Mouse (Mus musculus) forebrain, embryonic 11.5 days (tissue): Measurements from ENCODE around the gene Usp47. TPM values are rescaled to one million over a fixed set of nuclear protein-coding genes. Genes with fewer than 3 reads are reported as not detected.

ENCODE experiments used
- ATAC-seq: fragments of 200-750 bp; cut with Nextera tagmentation; replicated peaks from 2 replicates; pipeline ENCODE4 v1.8.0; 2017; ENCODE audit warnings: moderate TSS enrichment; ENCODE audit not compliant: low FRiP score
- DNase-seq: peaks from one replicate; pipeline ENCODE4 v3.0.0-alpha.2; 2017; ENCODE audit warnings: low spot score
- H3K27ac ChIP-seq: fragments of 300-500 bp; sonication (generic); 2 replicates; pipeline ENCODE4 v1.5.1; 2014; ENCODE audit warnings: low read depth, low read length
- H3K27me3 ChIP-seq: fragments of 300-500 bp; sonication (generic); 2 replicates; pipeline ENCODE4 v1.6.1; 2014; ENCODE audit warnings: mild to moderate bottlenecking, low read length, mixed read lengths; ENCODE audit not compliant: control insufficient read depth, insufficient read depth
- H3K36me3 ChIP-seq: fragments of 300-500 bp; sonication (generic); 2 replicates; pipeline ENCODE4 v1.6.1; 2014; ENCODE audit warnings: mild to moderate bottlenecking, low read length, moderate library complexity, mixed read lengths; ENCODE audit not compliant: control insufficient read depth, insufficient read depth
- H3K4me1 ChIP-seq: fragments of 300-500 bp; sonication (generic); replicated peaks from 2 replicates; pipeline ENCODE4 v1.6.1; 2014; ENCODE audit warnings: low read length, mixed read lengths; ENCODE audit not compliant: control insufficient read depth, insufficient read depth
- H3K4me2 ChIP-seq: fragments of 300-500 bp; sonication (generic); 2 replicates; pipeline ENCODE4 v1.6.1; 2014; ENCODE audit warnings: low read depth, mild to moderate bottlenecking, low read length, moderate library complexity, mixed read lengths; ENCODE audit not compliant: severe bottlenecking
- H3K4me3 ChIP-seq: fragments of 300-500 bp; sonication (generic); 2 replicates; pipeline ENCODE4 v1.5.1; 2014; ENCODE audit warnings: low read depth, low read length
- H3K9ac ChIP-seq: fragments of 300-500 bp; sonication (generic); 2 replicates; pipeline ENCODE4 v1.6.1; 2014; ENCODE audit warnings: low read length
- H3K9me3 ChIP-seq: fragments of 300-500 bp; sonication (generic); 2 replicates; pipeline ENCODE4 v1.6.1; 2016; ENCODE audit warnings: low read length, mixed read lengths; ENCODE audit not compliant: control insufficient read depth
- WGBS: fragments of 180-500 bp; shearing (Covaris S2); extraction: QIAGEN DNeasy Blood & Tissue Kit; methylation state at CpG from one replicate; pipeline ENCODE4 v1.1.7; 2014; 5-methylcytosine and 5-hydroxymethylcytosine counted together
- polyA plus RNA-seq: library from polyadenylated mRNA; unstranded; fragments of >200 nt; fragmentation: Nextera tagmentation; extraction: Ambion mirVana; gene quantifications from 2 replicates; pipeline ENCODE4 v1.2.1, GENCODE M21; 2014

The Usp47 gene
- polyA plus RNA-seq, 1 experiment from 2014 or later: 114 TPM

GRCm38 (mm10) chr7:112045794-112046388 lies 22.6 kb downstream of the Usp47 start:
- Histone ChIP-seq H3K36me3 (no peaks in the 10 kb centered on the region), H3K9me3 (no peaks in the 10 kb centered on the region)
- DNase-seq: no peak

GRCm38 (mm10) chr7:112048643-112049042 lies 25.3 kb downstream of the Usp47 start:
- ATAC-seq (no peak), DNase-seq (no peak)
- H3K9ac ChIP-seq: no peak overlapping the region
- H3K4me2 ChIP-seq: no peak overlapping the region
- H3K36me3 ChIP-seq: no peaks in the 10 kb centered on the region
- H3K27ac ChIP-seq: no peak overlapping the region
- H3K4me1 ChIP-seq: no peaks in the 10 kb centered on the region
- H3K27me3 ChIP-seq: no peaks in the 10 kb centered on the region
- WGBS: 97% methylated on average over 5 of the region's 5 CpGs
- no peak overlapping the region for H3K4me3 ChIP-seq
- no peaks in the 10 kb centered on the region for H3K9me3 ChIP-seq

More at GRCm38 (mm10) chr7:112045794-112046388, 22.6 kb downstream of the Usp47 start:
- WGBS: 74% methylated on average over 3 of the region's 3 CpGs
- H3K4me1 ChIP-seq: no peaks in the 10 kb centered on the region
- H3K4me3 ChIP-seq: no peak overlapping the region
- no peak overlapping the region for H3K9ac ChIP-seq
- no peak overlapping the region for H3K4me2 ChIP-seq
- ATAC-seq: no peak
- no peaks in the 10 kb centered on the region for H3K27me3 ChIP-seq
- no peak overlapping the region for H3K27ac ChIP-seq

GRCm38 (mm10) chr7:112053667-112054066 lies 30.4 kb downstream of the Usp47 start:
- Histone ChIP-seq H3K4me3 (no peak overlapping the region), H3K27ac (no peak overlapping the region), H3K27me3 (no peaks in the 10 kb centered on the region), H3K9ac (no peak overlapping the region), H3K36me3 (peaks cover 8% of the 10 kb centered on the region), H3K4me2 (no peak overlapping the region), H3K9me3 (no peaks in the 10 kb centered on the region), H3K4me1 (no peaks in the 10 kb centered on the region)
- WGBS: 87% methylated on average over 3 of the region's 3 CpGs
- ATAC-seq: no peak
- DNase-seq: no peak

GRCm38 (mm10) chr7:112055901-112056625 lies 32.8 kb downstream of the Usp47 start:
- Histone ChIP-seq H3K4me1 (no peaks in the 10 kb centered on the region), H3K27me3 (no peaks in the 10 kb centered on the region), H3K9me3 (no peaks in the 10 kb centered on the region), H3K9ac (no peak overlapping the region), H3K27ac (no peak overlapping the region), H3K4me2 (no peak overlapping the region), H3K4me3 (no peak overlapping the region), H3K36me3 (peaks cover 8% of the 10 kb centered on the region)
- DNase-seq: no peak
- ATAC-seq: no peak
- 83% methylated on average over 8 of the region's 8 CpGs for WGBS

- no peaks in the 10 kb centered on the region for H3K4me1 ChIP-seq
- H3K9ac ChIP-seq: no peak overlapping the region
- H3K36me3 ChIP-seq: peaks cover 5% of the 10 kb centered on the region
- no peak overlapping the region for H3K4me2 ChIP-seq
- H3K4me3 ChIP-seq: no peak overlapping the region
- no peak for ATAC-seq
- no peaks in the 10 kb centered on the region for H3K27me3 ChIP-seq
- no peak for DNase-seq
- WGBS: 92% methylated on average over 5 of the region's 5 CpGs
- no peaks in the 10 kb centered on the region for H3K9me3 ChIP-seq
- H3K27ac ChIP-seq: no peak overlapping the region
These were observed 51.6 kb downstream of the Usp47 start for GRCm38 (mm10) chr7:112074868-112075267.

GRCm38 (mm10) chr7:112082636-112083035 lies 59.3 kb downstream of the Usp47 start:
- Histone ChIP-seq H3K27me3 (no peaks in the 10 kb centered on the region), H3K36me3 (no peaks in the 10 kb centered on the region; the same call in 1 of the 2 replicates), H3K4me3 (no peak overlapping the region), H3K4me2 (no peak overlapping the region), H3K9ac (no peak overlapping the region), H3K4me1 (no peaks in the 10 kb centered on the region), H3K27ac (no peak overlapping the region), H3K9me3 (no peaks in the 10 kb centered on the region)
- 95% methylated on average over 1 of the region's 1 CpGs for WGBS
- ATAC-seq (no peak), DNase-seq (no peak)

GRCm38 (mm10) chr7:112084222-112084621 lies 60.9 kb downstream of the Usp47 start:
- ATAC-seq (no peak), DNase-seq (no peak)
- no peak overlapping the region for H3K9ac ChIP-seq
- H3K27ac ChIP-seq: no peak overlapping the region
- 84% methylated on average over 2 of the region's 2 CpGs for WGBS
- H3K4me2 ChIP-seq: no peak overlapping the region
- no peak overlapping the region for H3K4me3 ChIP-seq
- no peaks in the 10 kb centered on the region; the same call in 1 of the 2 replicates for H3K36me3 ChIP-seq
- no peaks in the 10 kb centered on the region for H3K4me1 ChIP-seq
- H3K27me3 ChIP-seq: no peaks in the 10 kb centered on the region
- H3K9me3 ChIP-seq: no peaks in the 10 kb centered on the region

GRCm38 (mm10) chr7:112085062-112085461 lies 61.8 kb downstream of the Usp47 start:
- Histone ChIP-seq H3K36me3 (no peaks in the 10 kb centered on the region; the same call in 1 of the 2 replicates), H3K27ac (no peak overlapping the region), H3K27me3 (no peaks in the 10 kb centered on the region), H3K9ac (no peak overlapping the region), H3K9me3 (no peaks in the 10 kb centered on the region), H3K4me1 (no peaks in the 10 kb centered on the region), H3K4me2 (no peak overlapping the region), H3K4me3 (no peak overlapping the region)
- 55% methylated on average over 4 of the region's 4 CpGs for WGBS
- no peak for ATAC-seq
- DNase-seq: peak; percentile 94

GRCm38 (mm10) chr7:112086186-112086585 lies 62.9 kb downstream of the Usp47 start:
- ATAC-seq (no peak), DNase-seq (no peak)
- no peak overlapping the region for H3K4me3 ChIP-seq
- H3K27ac ChIP-seq: no peak overlapping the region
- no peaks in the 10 kb centered on the region for H3K27me3 ChIP-seq
- H3K9ac ChIP-seq: no peak overlapping the region
- no peaks in the 10 kb centered on the region; the same call in 1 of the 2 replicates for H3K36me3 ChIP-seq
- H3K4me2 ChIP-seq: no peak overlapping the region
- H3K9me3 ChIP-seq: no peaks in the 10 kb centered on the region
- H3K4me1 ChIP-seq: no peaks in the 10 kb centered on the region
- WGBS: 90% methylated on average over 2 of the region's 2 CpGs
